Mouse (Mus musculus) frontal cortex, adult 2 months (tissue): ENCODE data around the gene Acaca. TPM values are rescaled to one million over a fixed set of nuclear protein-coding genes. Genes with fewer than 3 reads are reported as not detected.
"Not testable (repeated sequence)": the region's sequence is repeated elsewhere in the genome, so short reads cannot be mapped to it uniquely, and the experiment has no call there.

ENCODE experiments used
- DNase-seq, 2 experiments: peaks; one replicate each; pipeline ENCODE4 v3.0.0; 2022; ENCODE audit warnings: low spot score in 1 of 2; ENCODE audit errors: extremely low spot score in 1 of 2
- polyA plus RNA-seq: library from polyadenylated mRNA; depleted of rRNA; stranded (reverse); fragments of >200 nt; gene quantifications from 2 replicates; pipeline ENCODE4 v1.2.3, GENCODE M21; 2012

Gene Acaca
- polyA plus RNA-seq, 1 experiment = 26.9 TPM

GRCm38 (mm10) chr11:84376510-84377365 is 247.3 kb downstream of the Acaca start:
- DNase-seq = no peak

- DNase-seq = no peak
These were observed 253.0 kb downstream of the Acaca start for GRCm38 (mm10) chr11:84382450-84382849.

- no peak for DNase-seq
These were observed 254.4 kb downstream of the Acaca start for GRCm38 (mm10) chr11:84383891-84384290.

GRCm38 (mm10) chr11:84389332-84389731 is 259.9 kb downstream of the Acaca start:
- DNase-seq = no peak

GRCm38 (mm10) chr11:84391126-84391525 is 261.7 kb downstream of the Acaca start:
- no peak for DNase-seq

GRCm38 (mm10) chr11:84392066-84392465 is 262.6 kb downstream of the Acaca start:
- DNase-seq = not testable (repeated sequence)

GRCm38 (mm10) chr11:84393571-84393970 is 264.1 kb downstream of the Acaca start:
- DNase-seq = no peak

- no peak for DNase-seq
These were observed 265.5 kb downstream of the Acaca start for GRCm38 (mm10) chr11:84395010-84395409.

GRCm38 (mm10) chr11:84406733-84407132 is 277.3 kb downstream of the Acaca start:
- DNase-seq = no peak

- no peak for DNase-seq
These were observed 280.9 kb downstream of the Acaca start for GRCm38 (mm10) chr11:84410383-84410782.

GRCm38 (mm10) chr11:84410879-84411641 is 281.6 kb downstream of the Acaca start:
- no peak for DNase-seq

- no peak for DNase-seq
These were observed 282.2 kb downstream of the Acaca start for GRCm38 (mm10) chr11:84411642-84412018.

GRCm38 (mm10) chr11:84412201-84412934 is 282.9 kb downstream of the Acaca start:
- no peak for DNase-seq

GRCm38 (mm10) chr11:84413111-84413510 is 283.6 kb downstream of the Acaca start:
- no peak for DNase-seq

- no peak for DNase-seq
These were observed 291.3 kb downstream of the Acaca start for GRCm38 (mm10) chr11:84420779-84421178.

GRCm38 (mm10) chr11:84425736-84426632 is 296.5 kb downstream of the Acaca start:
- DNase-seq = no peak

- no peak for DNase-seq
These were observed 297.1 kb downstream of the Acaca start for GRCm38 (mm10) chr11:84426633-84426998.

GRCm38 (mm10) chr11:84429581-84429980 is 300.1 kb downstream of the Acaca start:
- peak; percentile 28 to 66 for DNase-seq

GRCm38 (mm10) chr11:84430336-84430735 is 300.9 kb downstream of the Acaca start:
- DNase-seq = no peak

GRCm38 (mm10) chr11:84434879-84435278 is 305.4 kb downstream of the Acaca start:
- DNase-seq = no peak
